Mouse (Mus musculus) heart, postnatal 25 days (tissue): ENCODE data around the gene AI467606. TPM values are rescaled to one million over a fixed set of nuclear protein-coding genes. Genes with fewer than 3 reads are reported as not detected.

Experiments
- microRNA-seq: library from miRNA; unstranded; fragments of <30 nt; microRNA quantifications from one replicate; pipeline ENCODE4 v1.2.0, GENCODE M21; 2022
- total RNA-seq, 2 experiments: library from RNA; stranded (reverse); gene quantifications; 2 replicates each; pipeline ENCODE4 v1.2.3; 2021

The AI467606 gene
- total RNA-seq, 2 experiments from 2014 or later: 1.4 to 1.7 TPM

Small RNA genes lying within 50 kb of the gene (microRNA-seq; reads per million reads assigned to microRNA genes)
- gene Gm44343: not detected

Other genes with a start within 250 kb of the AI467606 start
- gene Doc2a, start 243.9 kb upstream of the AI467606 start, total RNA-seq: not detected
- 1 to 10 TPM; 5.1 to 5.5 TPM for gene Hirip3, start 229.4 kb upstream of the AI467606 start, total RNA-seq
- 10 to 100 TPM; 17.7 to 18.9 TPM for gene Ino80e, start 229.0 kb upstream of the AI467606 start, total RNA-seq
- 10 to 100 TPM; 43.6 to 44.6 TPM for gene Taok2, start 206.7 kb upstream of the AI467606 start, total RNA-seq
- 10 to 100 TPM in 1 of 2 experiments, 1 to 10 TPM in 1; 7.6 to 11.5 TPM for gene Tmem219, start 168.4 kb upstream of the AI467606 start, total RNA-seq
- gene Kctd13, start 162.5 kb upstream of the AI467606 start, total RNA-seq: 1 to 10 TPM; 5.3 to 6.8 TPM
- not detected for gene Asphd1, start 141.8 kb upstream of the AI467606 start, total RNA-seq
- gene Sez6l2, start 140.8 kb upstream of the AI467606 start, total RNA-seq: 10 to 100 TPM in 1 of 2 experiments, 1 to 10 TPM in 1; 8.3 to 11.4 TPM
- 10 to 100 TPM; 52.0 to 56.6 TPM for gene Cdipt, start 115.4 kb upstream of the AI467606 start, total RNA-seq
- gene Cdiptos, start 115.3 kb upstream of the AI467606 start, total RNA-seq: under 1 TPM in 1 of 2 experiments, not detected in 1; 0.25 TPM
- 10 to 100 TPM; 44.9 to 47.3 TPM for gene Mvp, start 76.7 kb upstream of the AI467606 start, total RNA-seq
- 1 to 10 TPM in 1 of 2 experiments, not detected in 1; 1.7 TPM for gene Pagr1b, start 74.9 kb upstream of the AI467606 start, total RNA-seq
- gene Pagr1a, start 74.0 kb upstream of the AI467606 start, total RNA-seq: 10 to 100 TPM; 12.5 to 12.9 TPM
- gene Gm42742, start 70.3 kb upstream of the AI467606 start, total RNA-seq: 10 to 100 TPM; 21.5 to 22.6 TPM
- 1 to 10 TPM in 1 of 2 experiments, under 1 TPM in 1; 0.60 to 1.2 TPM for gene Prrt2, start 70.1 kb upstream of the AI467606 start, total RNA-seq
- 10 to 100 TPM; 66.7 to 69.1 TPM for gene Maz, start 64.3 kb upstream of the AI467606 start, total RNA-seq
- 1 to 10 TPM; 1.7 to 2.3 TPM for gene Kif22, start 48.9 kb upstream of the AI467606 start, total RNA-seq
- not detected for gene Zg16, start 4.0 kb upstream of the AI467606 start, total RNA-seq
- not detected for gene Qprt, start 30.9 kb downstream of the AI467606 start, total RNA-seq
- gene Spn, start 46.5 kb downstream of the AI467606 start, total RNA-seq: under 1 TPM; 0.36 to 0.56 TPM
- gene Cd2bp2, start 104.7 kb downstream of the AI467606 start, total RNA-seq: 10 to 100 TPM; 35.6 to 38.1 TPM
- gene Tbc1d10b, start 117.1 kb downstream of the AI467606 start, total RNA-seq: 10 to 100 TPM; 28.8 to 29.1 TPM
- gene Mylpf, start 117.5 kb downstream of the AI467606 start, total RNA-seq: 1 to 10 TPM in 1 of 2 experiments, under 1 TPM in 1; 0.99 to 2.9 TPM
- 1 to 10 TPM; 6.0 to 7.1 TPM for gene Zfp553, start 141.7 kb downstream of the AI467606 start, total RNA-seq
- gene Sept1, start 141.8 kb downstream of the AI467606 start, total RNA-seq: 1 to 10 TPM; 3.2 to 6.7 TPM
- gene Zfp771, start 152.9 kb downstream of the AI467606 start, total RNA-seq: 10 to 100 TPM; 17.1 to 20.9 TPM
- gene Dctpp1, start 169.3 kb downstream of the AI467606 start, total RNA-seq: 10 to 100 TPM; 46.7 to 47.5 TPM
- 10 to 100 TPM; 27.8 to 30.0 TPM for gene Sephs2, start 182.7 kb downstream of the AI467606 start, total RNA-seq
- 1 to 10 TPM; 1.2 to 2.0 TPM for gene Itgal, start 204.9 kb downstream of the AI467606 start, total RNA-seq